Mouse (Mus musculus): ENCODE data around the gene Stmn1.

Stmn1 gene

GRCm38 (mm10) chr4:134457130-134457825, 10.8 kb upstream of the Stmn1 start:
- in situ Hi-C loops (cut with MboI, MseI), result no loop called here

DNA sequence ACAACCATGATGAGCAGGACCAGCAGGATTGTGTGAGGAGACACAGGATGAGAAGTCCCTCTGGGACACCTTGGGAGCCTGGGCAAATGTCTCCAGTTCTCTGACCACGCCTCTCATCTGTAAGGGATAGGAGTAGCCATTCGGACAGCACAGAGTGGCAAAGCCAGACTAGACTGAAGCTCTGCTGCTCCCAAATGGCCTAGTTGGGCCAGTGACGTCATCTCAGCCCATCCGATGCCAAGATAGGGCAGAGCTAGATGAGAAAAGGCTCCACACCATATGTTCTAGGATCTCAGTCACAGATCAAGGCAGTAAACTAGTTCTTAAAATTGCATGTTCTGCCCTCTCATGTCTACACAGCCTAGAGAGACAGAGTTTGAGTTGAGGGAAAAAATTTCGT, 9.3 kb upstream of the Stmn1 start:
- in situ Hi-C loops (cut with MboI, MseI), result no loop called here

GRCm38 (mm10) chr4:134460277-134460676, 7.8 kb upstream of the Stmn1 start:
- in situ Hi-C loops (cut with MboI, MseI), result no loop called here

DNA sequence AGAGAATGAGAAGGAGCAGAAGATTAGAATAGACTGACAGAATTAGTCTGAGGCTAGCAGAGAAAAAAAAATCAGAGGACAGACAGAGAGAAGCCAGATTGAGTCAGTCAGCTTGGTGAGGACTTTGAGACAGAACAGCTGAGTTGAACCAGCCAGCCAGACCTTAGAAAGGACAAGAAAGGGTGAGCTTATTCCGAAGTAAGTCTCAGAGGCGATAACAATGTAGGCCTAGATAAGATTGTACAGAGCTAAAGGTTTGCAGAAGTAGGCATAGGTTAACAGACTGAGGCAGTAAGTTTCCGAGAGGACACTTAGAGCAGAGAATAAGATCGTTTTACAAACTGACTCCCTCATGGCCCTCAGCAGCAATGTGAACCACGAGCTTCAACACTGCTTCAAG, 6.9 kb upstream of the Stmn1 start:
- in situ Hi-C loops (cut with MboI, MseI), result no loop called here

DNA sequence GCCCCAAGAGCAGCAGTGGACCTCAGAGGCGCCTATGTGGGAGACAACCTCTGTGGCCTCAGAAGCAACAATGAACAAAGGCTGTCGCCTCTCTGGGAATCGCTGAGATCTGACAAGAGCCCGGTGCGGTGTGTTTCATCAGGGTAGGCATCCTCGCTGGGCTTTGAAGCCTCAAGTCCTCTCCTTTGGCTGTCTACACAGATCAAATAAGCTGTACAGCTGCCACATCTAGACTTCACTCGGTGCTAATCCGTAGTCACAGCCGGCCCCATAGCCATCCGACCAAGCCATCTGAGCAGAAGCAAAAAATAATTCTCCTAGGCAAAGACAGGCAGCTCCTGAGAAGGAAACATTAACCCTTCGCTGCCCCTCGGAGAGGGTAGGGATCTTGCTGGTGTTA, 2.3 kb upstream of the Stmn1 start:
- in situ Hi-C loops (cut with MboI, MseI), result loop anchor here in 1 of 2 experiments (5.0 kb wide), 1 partner anchor 58 kb away; no protein-coding TSS in a partner anchor

DNA sequence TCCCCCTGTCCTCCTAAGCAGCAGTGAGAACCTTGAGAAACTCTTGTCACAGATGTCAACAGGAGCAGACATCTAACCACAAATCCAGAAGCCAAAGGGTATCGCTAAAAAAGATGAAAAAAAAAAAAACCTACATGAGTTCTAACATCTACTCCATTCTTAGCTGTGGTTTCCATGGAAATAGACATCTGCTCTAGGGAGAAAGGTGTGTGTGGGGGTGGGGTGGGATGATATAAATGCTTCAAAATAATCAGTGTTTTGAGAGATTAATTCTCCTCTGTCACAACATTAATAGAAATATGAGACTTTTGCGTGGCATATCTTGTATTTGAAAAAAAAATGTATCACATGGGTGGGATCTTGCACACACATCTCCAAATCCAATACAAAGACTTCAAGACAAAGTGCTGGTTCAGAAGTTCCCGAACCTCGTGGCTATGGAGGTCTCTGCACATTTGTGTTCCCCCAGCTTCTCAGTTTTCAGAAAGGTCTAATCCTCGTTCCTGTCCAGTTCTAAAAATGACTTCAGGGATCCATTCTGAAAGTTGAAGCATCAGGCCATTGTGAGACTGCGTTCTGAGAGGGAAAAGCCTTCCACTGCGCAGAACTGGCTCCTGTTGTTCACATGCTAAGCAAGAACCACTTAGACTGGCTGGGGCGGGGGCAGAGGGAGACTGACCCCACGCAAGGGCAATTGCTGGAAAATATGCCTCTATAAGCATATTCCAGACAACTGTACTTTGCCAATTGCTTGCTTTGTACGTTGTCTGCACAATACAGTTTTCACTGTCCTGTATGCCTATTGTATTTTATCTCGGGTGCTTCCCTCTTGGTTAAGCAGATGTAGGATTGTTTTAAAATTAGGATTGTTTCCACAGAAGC, 1.5 kb upstream of the Stmn1 start:
- in situ Hi-C loops (cut with MboI, MseI), result loop anchor here in 1 of 2 experiments (5.0 kb wide), 1 partner anchor 59 kb away; no protein-coding TSS in a partner anchor

DNA sequence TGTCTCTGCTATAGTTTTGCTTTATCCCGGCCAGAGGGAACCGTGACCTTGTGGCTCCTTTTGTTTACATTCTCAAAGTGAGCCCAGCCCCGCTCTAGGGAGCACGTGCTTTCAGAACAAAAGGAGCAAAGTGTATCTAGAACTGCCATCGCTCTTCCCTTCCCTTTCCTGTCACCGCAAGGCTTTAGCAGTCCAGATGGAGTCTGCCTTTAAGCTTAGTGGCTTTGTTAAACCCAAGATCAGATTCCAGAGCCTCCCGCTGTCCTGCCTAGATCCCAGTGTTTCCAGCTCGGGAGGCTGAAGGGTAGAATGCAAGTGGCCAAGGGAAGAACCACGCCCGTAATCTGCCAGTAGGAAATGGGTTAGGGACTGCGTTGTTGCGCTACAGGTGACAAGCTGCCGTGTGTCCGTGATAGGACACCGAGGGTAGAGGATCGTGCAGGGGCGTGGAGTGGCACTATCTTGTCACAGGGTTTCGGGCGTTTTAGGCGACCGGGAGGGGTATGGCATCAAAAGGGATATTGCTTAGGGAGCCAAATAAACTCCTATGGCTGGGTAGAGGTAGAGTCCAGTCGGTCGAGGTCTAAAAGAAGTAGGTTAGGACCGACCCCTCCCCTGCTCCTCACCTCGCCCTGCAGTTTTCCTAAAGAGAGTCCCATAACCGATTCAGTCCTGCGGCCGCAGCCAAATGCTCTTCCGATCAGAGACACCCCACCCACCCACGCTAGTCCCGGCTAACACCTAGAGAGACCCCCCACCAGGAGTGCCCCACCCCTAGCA, 495 bp upstream of the Stmn1 start:
- in situ Hi-C loops (cut with MboI, MseI), result loop anchor here in 1 of 2 experiments (5.0 kb wide), 1 partner anchor 60 kb away; no protein-coding TSS in a partner anchor

- in situ Hi-C loops (cut with MboI, MseI), result loop anchor here in 1 of 2 experiments (5.0 kb wide), 1 partner anchor 61 kb away; no protein-coding TSS in a partner anchor
These were observed 602 bp downstream of the Stmn1 start for GRCm38 (mm10) chr4:134468578-134469266.

DNA sequence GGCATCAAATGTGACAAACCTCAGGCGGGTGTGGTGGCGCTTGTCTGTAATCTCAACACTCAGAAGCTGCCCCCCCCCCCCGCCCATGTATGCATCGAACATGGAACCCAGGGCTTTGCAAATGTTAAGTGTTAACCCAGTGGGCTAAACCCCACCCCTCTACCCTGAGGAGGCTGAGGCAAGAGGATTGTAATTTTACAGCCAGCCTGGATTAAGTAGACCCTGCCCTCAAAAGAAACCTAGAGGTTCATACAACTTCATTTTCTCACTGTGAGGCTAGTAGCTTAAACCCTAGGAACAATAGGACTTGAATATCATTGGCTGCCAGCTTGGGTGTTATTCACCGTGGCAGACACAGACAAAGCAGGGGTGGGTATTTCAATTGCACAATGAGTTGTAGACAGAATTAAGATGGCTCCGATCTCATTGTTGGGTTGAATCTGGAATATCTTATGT, 1.2 kb downstream of the Stmn1 start:
- in situ Hi-C loops (cut with MboI, MseI), result loop anchor here in 1 of 2 experiments (5.0 kb wide), 1 partner anchor 62 kb away; no protein-coding TSS in a partner anchor

- in situ Hi-C loops (cut with MboI, MseI), result loop anchor here in 1 of 2 experiments (5.0 kb wide), 1 partner anchor 63 kb away; no protein-coding TSS in a partner anchor
These were observed 1.9 kb downstream of the Stmn1 start for GRCm38 (mm10) chr4:134469985-134470384.

DNA sequence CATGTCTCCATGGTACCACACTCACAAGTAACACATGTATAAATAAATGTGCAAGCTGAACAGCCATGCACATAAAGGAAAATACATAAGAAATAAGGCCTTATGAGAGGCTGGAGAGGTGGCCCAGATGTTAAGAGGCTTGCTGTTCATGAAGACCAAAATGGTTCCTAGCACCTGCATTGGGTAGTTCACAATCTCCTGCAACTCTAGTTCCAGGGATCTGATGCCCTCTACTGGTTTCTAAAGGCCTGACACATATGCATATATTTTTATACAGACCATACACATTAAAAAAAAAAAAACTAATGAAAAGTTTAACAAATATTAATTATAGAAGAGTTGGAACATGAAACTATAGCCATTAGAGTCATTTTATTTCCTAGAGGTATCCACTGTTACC, 3.3 kb downstream of the Stmn1 start:
- in situ Hi-C loops (cut with MboI, MseI), result no loop called here

- in situ Hi-C loops (cut with MboI, MseI), result no loop called here
These were observed 5.6 kb downstream of the Stmn1 start for GRCm38 (mm10) chr4:134473764-134474163.

DNA sequence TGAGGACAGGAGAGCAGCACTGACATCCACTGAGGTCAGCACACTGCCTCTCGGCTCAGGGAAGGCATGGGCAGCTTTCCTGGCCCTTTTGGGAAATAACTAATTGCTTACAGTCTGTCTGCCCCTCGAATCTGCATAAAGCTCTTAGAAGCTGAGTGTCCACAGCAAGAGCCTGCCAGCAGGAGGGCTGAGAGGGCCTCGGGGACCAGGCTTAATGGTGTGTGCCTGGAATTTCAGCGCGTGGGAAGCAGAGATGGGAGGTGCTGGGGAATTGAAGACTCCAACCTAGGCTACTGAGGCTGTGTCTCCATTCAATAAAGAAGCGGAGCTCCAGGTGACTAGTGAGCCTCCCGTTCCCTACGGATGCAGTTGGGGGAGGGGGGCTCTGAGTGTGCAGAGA, 6.1 kb downstream of the Stmn1 start:
- in situ Hi-C loops (cut with MboI, MseI), result no loop called here

GRCm38 (mm10) chr4:134476899-134477298, 8.8 kb downstream of the Stmn1 start:
- in situ Hi-C loops (cut with MboI, MseI), result loop anchor here in 1 of 2 experiments (5.0 kb wide), 1 partner anchor 80 kb away; the partner anchor contains the start of gene Pafah2

GRCm38 (mm10) chr4:134478031-134478430, 9.9 kb downstream of the Stmn1 start:
- in situ Hi-C loops (cut with MboI, MseI), result loop anchor here in 1 of 2 experiments (5.0 kb wide), 1 partner anchor 81 kb away; the partner anchor contains the start of gene Pafah2

DNA sequence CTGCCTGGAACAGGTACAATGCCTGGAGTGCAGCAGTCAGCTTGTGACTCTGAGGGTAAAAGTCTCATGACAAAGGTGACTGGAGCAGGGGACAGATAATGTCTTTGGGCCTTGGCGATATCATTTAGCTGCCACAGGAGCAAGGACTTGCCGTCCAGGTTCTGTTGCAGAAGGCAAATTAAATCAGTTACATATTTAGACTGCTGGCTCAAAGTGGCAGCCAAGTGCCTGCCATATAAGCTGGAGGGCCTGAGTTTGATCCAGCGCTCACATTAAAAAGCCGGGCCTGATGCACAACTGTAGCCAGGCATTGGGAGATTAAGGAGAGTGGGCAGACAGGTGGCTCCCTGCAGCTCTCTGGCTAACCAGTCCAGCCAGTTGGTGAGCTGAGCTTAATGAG, 11.7 kb downstream of the Stmn1 start:
- in situ Hi-C loops (cut with MboI, MseI), result loop anchor here in 1 of 2 experiments (5.0 kb wide), 1 partner anchor 83 kb away; the partner anchor contains the start of gene Pafah2

- in situ Hi-C loops (cut with MboI, MseI), result no loop called here
These were observed 12.7 kb downstream of the Stmn1 start for GRCm38 (mm10) chr4:134480864-134481263.

DNA sequence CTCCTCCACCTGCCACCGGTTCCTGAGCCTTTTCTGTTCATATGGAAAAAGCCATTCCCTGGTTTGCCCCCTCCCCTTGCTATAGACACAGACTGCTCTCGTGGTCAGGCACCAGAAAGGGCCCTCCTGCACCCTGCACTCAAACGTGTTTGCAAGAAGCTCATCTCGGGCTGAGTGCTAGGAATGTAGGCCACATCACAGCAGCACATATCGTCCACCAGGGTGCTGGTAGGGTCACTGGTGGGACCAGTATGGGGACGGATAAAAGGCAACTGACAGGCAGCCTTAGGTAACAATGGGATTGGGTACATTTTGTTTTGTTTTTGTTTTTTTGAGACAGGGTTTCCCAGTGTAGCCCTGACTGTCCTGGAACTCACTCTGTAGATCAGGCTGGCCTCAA, 13.2 kb downstream of the Stmn1 start:
- in situ Hi-C loops (cut with MboI, MseI), result no loop called here

DNA sequence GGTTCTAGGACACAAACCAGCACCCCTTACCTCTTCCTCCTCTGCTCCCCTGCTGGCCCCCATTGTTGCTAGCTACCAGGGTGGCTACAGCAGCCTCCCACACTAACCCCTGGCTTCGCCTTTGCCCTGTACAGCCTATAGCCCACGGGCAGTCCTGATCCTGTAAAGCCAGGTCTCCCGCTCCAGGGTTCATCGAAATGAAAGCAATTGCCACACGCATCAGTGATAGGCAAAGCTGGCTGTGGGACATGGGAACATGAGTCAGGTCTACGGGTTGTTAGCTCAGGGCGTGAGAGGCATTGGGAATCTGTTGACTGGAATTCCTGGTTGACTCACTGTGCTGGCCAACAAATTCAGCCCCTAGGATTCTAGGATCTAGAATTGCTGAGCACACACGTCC, 14.3 kb downstream of the Stmn1 start:
- in situ Hi-C loops (cut with MboI, MseI), result no loop called here

- in situ Hi-C loops (cut with MboI, MseI), result no loop called here
These were observed 15.1 kb downstream of the Stmn1 start for GRCm38 (mm10) chr4:134483078-134483688.

Data from T-helper 17 cell (primary cell).